Comparison of ENCODE assay signal across 28 mouse cellular contexts in genomic region chr5:53927886-53928285, GRCm38 (mm10).
A peak's percentile ranks its signal among the peaks of the same experiment; 100 is the strongest.
DNase-seq lines count a peak whose midpoint lies in the region; ATAC-seq and TF ChIP-seq lines count a peak whose summit lies in the region.
"Had no signal": no experiment of that assay in that cellular context is flagged by ENCODE, and none has a peak within 500 bp of the region (broad histone marks: within the 10 kb centered on the region; RNA-seq: fewer than 3 reads in every experiment).

No protein-coding gene starts in this region.

- H3K4me3 ChIP-seq in heart, embryonic 13.5 days, result no peak overlapping the region
- no peak overlapping the region for H3K4me3 ChIP-seq in lung, embryonic 16.5 days (ENCODE audit: low read length)
- H3K4me3 ChIP-seq in lung, adult 2 months (replicated peaks; ENCODE audit: extremely low read depth, low read depth, low read length), result no peak overlapping the region
- H3K4me3 ChIP-seq in liver, embryonic 12.5 days, result no peak overlapping the region
- H3K4me3 ChIP-seq: embryonic facial prominence, embryonic 13.5 days; forebrain, embryonic 10.5 days; forebrain, embryonic 15.5 days; heart, embryonic 10.5 days; intestine, embryonic 15.5 days; liver, embryonic 15.5 days; midbrain, embryonic 12.5 days; myocyte; neural tube, embryonic 12.5 days had no signal

- ATAC-seq in heart, embryonic 13.5 days (ENCODE audit: extremely low read depth, insufficient number of reproducible peaks, low FRiP score, low TSS enrichment), result peak; percentile 35; the same call in 1 of the 2 replicates
- 0 out of 2 replicates have a peak, but pooled peaks have one; percentile 18 for ATAC-seq in lung, embryonic 16.5 days (ENCODE audit: low read depth)
- ATAC-seq in megakaryocyte progenitor cell, adult 5-6 weeks (replicated peaks; ENCODE audit: poor library complexity), result 0 out of 2 replicates have a peak, but pooled peaks have one; percentile 7
- ATAC-seq in liver, embryonic 12.5 days, result no peak
- ATAC-seq: forebrain, embryonic 15.5 days; hindbrain, embryonic 16.5 days; intestine, embryonic 15.5 days had no signal

- no peaks in the 10 kb centered on the region for H3K36me3 ChIP-seq in heart, embryonic 13.5 days
- no peaks in the 10 kb centered on the region for H3K36me3 ChIP-seq in lung, embryonic 16.5 days (ENCODE audit: control insufficient read depth, insufficient read depth, low read length)
- H3K36me3 ChIP-seq in liver, embryonic 12.5 days, result no peaks in the 10 kb centered on the region
- H3K36me3 ChIP-seq: embryonic facial prominence, embryonic 13.5 days; forebrain, embryonic 10.5 days; forebrain, embryonic 15.5 days; heart, embryonic 10.5 days; intestine, embryonic 15.5 days; liver, embryonic 15.5 days; midbrain, embryonic 12.5 days; neural tube, embryonic 12.5 days had no signal

- no peak overlapping the region for H3K4me2 ChIP-seq in heart, embryonic 13.5 days
- H3K4me2 ChIP-seq in lung, embryonic 16.5 days (ENCODE audit: low read depth, low read length), result no peak overlapping the region
- no peak overlapping the region for H3K4me2 ChIP-seq in liver, embryonic 12.5 days
- H3K4me2 ChIP-seq: embryonic facial prominence, embryonic 13.5 days; forebrain, embryonic 15.5 days; intestine, embryonic 15.5 days; liver, embryonic 15.5 days; midbrain, embryonic 12.5 days; neural tube, embryonic 12.5 days had no signal

- peaks cover 30% of the 10 kb centered on the region for H3K4me1 ChIP-seq in heart, embryonic 13.5 days
- peaks cover 13% of the 10 kb centered on the region for H3K4me1 ChIP-seq in lung, embryonic 16.5 days (replicated peaks; ENCODE audit: control insufficient read depth, insufficient read depth, low read length)
- peaks cover 9% of the 10 kb centered on the region for H3K4me1 ChIP-seq in lung, adult 2 months (ENCODE audit: control insufficient read depth, insufficient read depth, low read length)
- no peaks in the 10 kb centered on the region for H3K4me1 ChIP-seq in liver, embryonic 12.5 days
- H3K4me1 ChIP-seq: forebrain, embryonic 15.5 days; midbrain, embryonic 12.5 days; neural tube, embryonic 12.5 days had no signal

- WGBS in heart, embryonic 13.5 days, result 67% methylated on average over 7 of the region's 7 CpGs
- WGBS in lung, embryonic 16.5 days, result 75% methylated on average over 7 of the region's 7 CpGs
- WGBS in lung, adult 2 months, result 53% methylated on average over 7 of the region's 7 CpGs
- WGBS in liver, embryonic 12.5 days (ENCODE audit: insufficient replicate concordance), result 67% methylated on average over 7 of the region's 7 CpGs

- no peak overlapping the region for H3K9ac ChIP-seq in heart, embryonic 13.5 days
- no peak overlapping the region for H3K9ac ChIP-seq in lung, embryonic 16.5 days (ENCODE audit: low read length)
- no peak overlapping the region for H3K9ac ChIP-seq in liver, embryonic 12.5 days
- H3K9ac ChIP-seq: embryonic facial prominence, embryonic 13.5 days; forebrain, embryonic 15.5 days; intestine, embryonic 15.5 days; liver, embryonic 15.5 days; midbrain, embryonic 12.5 days; neural tube, embryonic 12.5 days had no signal

- no peak for TF ChIP-seq POLR2A in lung, adult 2 months (IDR thresholded peaks at IDR 0.05; ENCODE audit: borderline replicate concordance, extremely low read depth, low read depth, low read length)

- H3K9me3 ChIP-seq in heart, embryonic 13.5 days, result no peaks in the 10 kb centered on the region; the same call in 1 of the 2 replicates
- no peaks in the 10 kb centered on the region for H3K9me3 ChIP-seq in lung, embryonic 16.5 days (ENCODE audit: control insufficient read depth, low read length)
- no peaks in the 10 kb centered on the region for H3K9me3 ChIP-seq in liver, embryonic 12.5 days (replicated peaks)
- H3K9me3 ChIP-seq: embryonic facial prominence, embryonic 13.5 days; forebrain, embryonic 10.5 days; forebrain, embryonic 15.5 days; heart, embryonic 10.5 days; intestine, embryonic 15.5 days; liver, embryonic 15.5 days; midbrain, embryonic 12.5 days; neural tube, embryonic 12.5 days had no signal

- H3K27me3 ChIP-seq in heart, embryonic 13.5 days (replicated peaks), result peaks cover 21% of the 10 kb centered on the region; the same call in 1 of the 2 replicates
- H3K27me3 ChIP-seq in lung, embryonic 16.5 days (ENCODE audit: control insufficient read depth, insufficient read depth, low read depth, low read length), result no peaks in the 10 kb centered on the region
- H3K27me3 ChIP-seq in liver, embryonic 12.5 days (replicated peaks), result no peaks in the 10 kb centered on the region
- H3K27me3 ChIP-seq: CH12.LX; embryonic facial prominence, embryonic 13.5 days; forebrain, embryonic 15.5 days; intestine, embryonic 15.5 days; liver, embryonic 15.5 days; midbrain, embryonic 12.5 days; neural tube, embryonic 12.5 days had no signal

- no peak for DNase-seq in heart, postnatal 4 days
- no peak for DNase-seq in lung, adult 2 months
- no peak for DNase-seq in thymus, adult 18-20 months
- DNase-seq: adrenal gland, postnatal 14 days; cerebellum, adult 18-20 months; cerebellum, postnatal 10 days; gastrocnemius, postnatal 10 days; kidney, adult 8-10 months; kidney, postnatal 10 days; layer of hippocampus, adult 9-11 months; liver; right cerebral cortex, postnatal 4 days; thymus, postnatal 4 days had no signal

- no peak for TF ChIP-seq CTCF in lung, adult 2 months (IDR thresholded peaks at IDR 0.05; ENCODE audit: insufficient read depth, low read length)

- 0 out of 2 replicates have a peak overlapping the region, but pooled peaks have one; percentile 28 for H3K27ac ChIP-seq in heart, embryonic 13.5 days (replicated peaks)
- H3K27ac ChIP-seq in lung, embryonic 16.5 days (ENCODE audit: low read length), result peak overlapping the region; percentile 65; the same call in 1 of the 2 replicates
- H3K27ac ChIP-seq in liver, embryonic 12.5 days, result no peak overlapping the region
- H3K27ac ChIP-seq: embryonic facial prominence, embryonic 13.5 days; forebrain, embryonic 10.5 days; forebrain, embryonic 15.5 days; heart, embryonic 10.5 days; intestine, embryonic 15.5 days; liver, embryonic 15.5 days; midbrain, embryonic 12.5 days; neural tube, embryonic 12.5 days had no signal
